Mouse (Mus musculus): ENCODE results near the gene Otub2.

The Otub2 gene

DNA sequence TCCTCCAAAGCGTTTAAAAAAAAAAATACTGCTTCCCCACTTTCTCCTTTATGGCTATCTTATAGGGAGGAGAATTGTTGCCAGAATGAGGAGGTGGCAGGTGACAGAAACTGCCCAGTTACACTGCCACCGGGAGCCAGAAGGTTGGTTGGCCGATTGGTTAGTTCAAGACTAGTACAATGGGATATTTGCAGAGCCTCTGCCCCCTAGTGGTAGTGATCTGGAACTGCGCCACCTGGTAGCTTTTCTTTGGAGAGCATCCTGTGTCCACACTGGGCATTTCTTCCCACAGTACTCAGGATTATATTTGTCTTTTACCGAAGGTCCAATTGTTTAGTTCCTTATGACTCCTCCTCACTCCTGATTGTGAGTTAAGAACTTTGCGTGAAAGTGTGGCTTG lies 16.8 kb upstream of the Otub2 start:
- peak; percentile 62 for DNase-seq (ENCODE audit: low read depth, low spot score)

DNA sequence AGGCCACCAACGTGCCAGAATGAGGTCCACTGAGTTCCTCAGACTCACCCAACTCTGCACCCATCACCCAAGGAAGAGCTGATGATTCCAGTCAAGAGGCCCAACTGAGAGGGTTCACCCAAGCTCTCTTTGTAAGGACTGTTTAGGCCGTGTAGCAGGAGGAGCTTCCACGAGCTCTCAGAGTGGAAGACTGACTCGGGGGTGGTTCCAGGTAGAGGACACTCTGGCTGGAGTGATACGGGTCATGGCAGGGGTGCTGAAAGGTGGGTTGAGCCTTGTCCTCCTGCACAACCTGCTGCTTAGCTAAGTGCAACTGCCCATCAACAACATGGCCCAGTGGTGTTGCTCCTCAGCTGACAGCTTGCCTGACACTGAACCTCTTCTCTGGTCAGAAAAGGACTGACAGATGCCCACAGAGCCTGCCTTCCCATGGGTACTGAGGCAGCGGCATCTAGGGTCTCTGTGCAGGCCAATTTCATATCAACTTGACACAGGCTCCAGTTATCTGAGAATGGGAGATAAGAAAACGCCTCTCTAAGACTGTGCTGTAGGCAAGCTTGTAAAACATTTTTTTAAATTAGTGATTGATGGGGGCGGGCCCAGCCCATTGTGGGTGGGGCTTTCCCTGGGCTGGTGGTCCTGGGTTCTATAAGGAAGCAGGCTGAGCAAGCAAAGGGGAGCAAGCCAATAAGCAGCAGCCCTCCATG lies 14.8 kb upstream of the Otub2 start:
- DNase-seq (ENCODE audit: low read depth, low spot score): no peak

DNA sequence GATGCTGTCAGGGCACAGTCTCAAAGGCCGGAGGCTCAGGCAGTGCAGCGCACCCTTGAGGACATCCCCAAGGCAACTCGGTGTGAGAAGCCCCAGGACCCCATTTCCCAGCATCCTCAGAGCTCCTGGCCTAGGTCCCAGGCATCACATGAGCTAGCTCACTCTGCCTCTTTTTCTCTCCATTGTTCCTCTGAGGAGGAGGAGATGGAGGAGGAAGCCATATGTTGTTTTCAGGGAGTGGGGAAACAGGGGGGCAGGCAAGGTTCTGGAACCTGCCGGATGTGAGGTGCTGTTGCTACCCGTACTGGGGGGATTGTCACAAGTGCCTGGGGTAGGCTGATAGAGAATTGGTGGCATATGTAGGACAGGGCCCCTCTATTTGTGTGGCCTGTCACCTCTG lies 12.4 kb upstream of the Otub2 start:
- no peak for DNase-seq (ENCODE audit: low read depth, low spot score)

DNA sequence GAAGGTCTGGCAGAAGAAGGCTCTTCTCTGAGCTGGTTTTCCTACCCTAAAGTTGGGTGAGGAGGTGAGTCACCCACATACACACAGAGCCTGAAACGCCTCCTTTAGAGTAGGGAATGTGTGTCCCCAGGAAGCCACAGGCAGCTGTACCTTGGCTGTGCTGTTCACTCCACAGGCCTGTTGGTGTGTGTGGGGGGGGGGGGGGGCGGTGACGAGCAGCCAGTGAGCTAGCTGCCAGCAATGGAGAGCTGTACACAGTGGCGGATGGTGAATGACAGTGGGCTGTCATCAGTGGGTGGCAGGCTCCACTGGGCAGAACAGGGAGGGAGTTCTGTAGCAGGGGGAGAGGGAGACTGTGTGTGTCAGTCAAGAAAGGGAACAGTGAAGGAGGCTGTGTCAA lies 11.7 kb upstream of the Otub2 start:
- DNase-seq (ENCODE audit: low read depth, low spot score): no peak

DNA sequence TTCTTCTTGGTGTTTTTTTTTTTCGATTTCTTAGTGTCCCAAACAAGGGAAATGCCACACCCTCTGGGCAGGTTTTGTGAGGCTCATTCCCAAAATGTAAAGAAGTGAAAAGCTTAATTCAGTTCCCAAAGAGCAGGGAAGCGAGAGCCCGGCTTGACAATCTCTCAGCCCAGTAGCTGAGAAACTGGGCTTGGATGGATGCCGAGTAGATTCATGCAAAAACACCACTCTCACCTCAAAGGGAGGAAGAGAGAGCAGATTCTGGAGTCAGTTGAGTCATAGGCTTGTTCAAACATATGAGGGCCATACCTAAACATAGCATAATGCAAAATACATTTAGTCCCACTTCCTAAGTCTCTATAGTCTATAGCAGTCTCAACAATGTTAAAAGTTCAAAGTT lies 8.3 kb upstream of the Otub2 start:
- peak; percentile 20 for DNase-seq (ENCODE audit: low read depth, low spot score)

DNA sequence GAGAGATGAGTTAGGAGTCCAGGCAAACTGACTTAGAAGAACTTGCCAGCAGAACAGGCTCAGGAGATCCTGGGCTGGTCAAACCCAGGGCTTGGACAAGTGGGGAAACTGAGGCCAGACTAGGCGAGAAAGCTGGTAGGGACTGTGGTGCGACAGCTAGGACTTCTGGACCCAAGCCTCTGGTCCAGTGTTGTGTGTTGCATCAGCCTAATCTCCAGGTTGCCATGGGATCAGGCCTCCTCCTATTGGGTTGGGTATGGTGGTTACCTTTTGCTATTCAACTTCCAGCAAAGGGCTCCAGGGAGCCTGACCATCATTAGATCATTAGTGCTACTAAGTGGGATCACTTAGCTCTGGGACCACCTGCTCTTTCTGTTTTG lies 856 bp downstream of the Otub2 start:
- DNase-seq (ENCODE audit: low read depth, low spot score): peak; percentile 27

DNA sequence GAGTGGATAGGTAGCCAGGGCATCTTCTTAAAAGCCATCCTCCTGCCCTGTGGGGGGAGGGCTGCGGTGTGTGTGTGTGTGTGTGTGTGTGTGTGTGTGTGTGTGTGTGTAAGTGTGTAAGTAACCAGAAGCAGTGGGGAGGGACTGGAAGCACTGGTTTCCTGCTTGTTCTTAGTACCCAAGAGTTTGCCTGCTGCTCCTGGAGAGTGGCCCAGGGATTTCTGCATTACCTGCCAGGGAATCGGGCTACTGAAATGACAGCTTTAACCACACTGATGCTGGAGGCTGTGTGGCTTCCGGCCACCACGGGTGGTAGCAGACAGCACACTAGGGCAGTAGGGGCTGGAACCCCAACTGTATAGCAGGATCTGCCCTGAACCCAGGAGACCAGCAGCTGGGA lies 1.5 kb downstream of the Otub2 start:
- DNase-seq (ENCODE audit: low read depth, low spot score): no peak

DNA sequence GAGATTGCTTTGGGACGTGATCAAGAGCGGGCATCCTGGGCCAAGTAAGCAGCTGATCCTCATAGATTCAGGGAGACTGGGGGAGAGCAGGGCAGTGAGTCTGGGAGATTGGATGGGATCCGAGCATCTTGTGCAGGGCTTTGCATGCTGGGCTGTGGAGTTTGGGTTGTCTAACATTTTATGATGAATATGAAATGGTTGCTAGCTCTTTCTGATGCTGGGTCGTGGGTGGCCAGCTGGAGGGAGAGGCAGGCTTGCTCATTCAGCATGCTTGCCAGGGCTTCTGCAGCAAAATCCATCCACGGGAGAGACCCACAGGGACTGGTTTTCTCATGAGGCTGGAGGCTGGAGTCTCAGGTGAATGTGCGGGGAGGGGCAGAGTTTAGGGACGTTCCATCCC lies 2.6 kb downstream of the Otub2 start:
- DNase-seq (ENCODE audit: low read depth, low spot score): no peak

DNA sequence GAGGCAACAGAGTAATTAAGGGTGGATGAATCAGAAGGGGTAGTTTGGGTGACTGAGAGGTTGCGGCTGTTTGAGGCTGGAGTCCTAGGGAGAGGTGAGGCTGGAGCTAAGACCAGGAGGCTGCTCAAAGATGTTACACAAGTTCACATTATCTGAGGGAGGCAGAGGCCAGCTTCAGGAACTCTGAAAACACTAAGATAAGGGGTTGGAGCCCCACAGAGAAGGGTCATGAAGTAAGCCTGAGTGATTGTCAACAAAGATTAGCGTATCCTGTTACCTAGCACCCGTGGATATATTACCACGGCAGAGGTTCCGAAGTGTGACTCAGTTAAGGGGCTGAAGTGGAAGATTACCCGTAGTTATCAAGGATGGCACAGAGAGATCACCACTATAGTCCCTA lies 5.0 kb downstream of the Otub2 start:
- no peak for DNase-seq (ENCODE audit: low read depth, low spot score)

DNA sequence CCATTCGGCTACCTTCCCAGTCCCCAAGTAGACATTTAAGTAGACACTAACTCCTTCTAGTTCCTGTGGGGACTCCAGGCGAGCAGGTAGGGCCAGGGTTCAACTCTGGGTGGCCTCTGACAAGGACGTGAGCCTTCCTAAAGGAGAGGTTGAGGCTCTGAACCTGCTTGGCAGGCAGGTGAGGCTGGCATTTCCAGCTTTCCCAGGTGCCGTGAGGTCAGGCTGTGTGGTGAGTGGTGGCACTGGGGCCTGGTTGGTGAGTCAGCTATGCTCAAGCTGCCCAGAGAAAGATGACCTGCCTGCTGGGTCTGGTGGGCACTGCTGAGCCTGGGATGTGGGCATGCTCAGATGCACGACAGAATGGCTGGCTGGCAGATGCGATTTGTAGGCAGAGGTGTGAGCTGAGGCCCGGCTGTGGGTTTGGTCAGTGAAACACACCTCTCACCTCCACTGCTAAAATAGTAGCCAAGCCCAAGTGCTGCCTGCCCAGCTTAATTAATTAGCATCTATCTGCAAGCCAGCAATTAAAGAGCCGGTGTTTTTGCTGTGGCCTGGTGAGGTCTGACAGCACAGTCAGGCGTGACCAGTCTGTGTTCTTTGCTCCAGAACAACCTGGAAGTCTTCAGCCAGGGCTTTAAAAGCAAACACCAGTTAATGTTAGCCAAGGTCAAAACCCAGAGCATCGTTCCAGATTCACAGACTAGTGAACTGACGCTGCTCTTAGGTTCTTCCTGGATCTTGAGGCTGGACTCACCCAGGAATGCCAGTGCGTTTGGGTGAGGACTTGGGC lies 7.2 kb downstream of the Otub2 start:
- no peak for DNase-seq (ENCODE audit: low read depth, low spot score)

DNA sequence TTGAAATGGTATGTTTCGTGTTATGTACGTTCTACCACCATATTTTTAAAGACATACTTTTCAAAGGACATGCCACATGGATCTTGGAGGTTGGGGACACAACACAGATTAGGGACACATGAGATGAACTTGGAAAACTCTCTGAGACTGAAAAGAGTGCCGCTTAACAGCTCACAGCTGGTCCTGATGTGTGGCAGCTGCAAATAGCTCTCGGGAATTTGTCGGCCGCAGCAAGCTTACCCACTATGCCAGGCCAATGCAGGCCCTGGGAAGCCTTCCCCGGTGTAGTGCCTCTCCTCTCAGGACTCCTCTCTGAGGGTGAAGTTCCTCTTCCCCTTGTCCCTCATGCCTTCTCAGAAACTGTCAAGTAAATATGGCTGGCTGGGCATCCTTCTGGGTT lies 8.3 kb downstream of the Otub2 start:
- DNase-seq (ENCODE audit: low read depth, low spot score): no peak

DNA sequence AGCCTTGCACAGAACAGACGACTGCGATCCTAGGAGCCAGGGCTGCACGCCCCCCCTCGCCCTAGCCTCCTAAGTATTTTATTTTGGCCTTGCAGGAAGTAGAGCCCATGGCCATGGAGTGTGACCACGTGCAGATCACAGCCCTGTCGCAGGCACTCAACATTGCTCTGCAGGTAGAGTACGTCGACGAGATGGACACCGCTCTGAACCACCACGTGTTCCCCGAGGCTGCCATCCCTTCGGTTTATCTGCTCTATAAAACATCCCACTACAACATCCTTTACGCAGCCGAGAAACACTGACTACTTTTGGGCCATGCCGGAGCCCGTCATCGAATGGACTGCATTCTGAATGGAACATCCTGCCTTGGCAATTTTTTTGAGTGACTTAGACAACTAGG lies 15.6 kb downstream of the Otub2 start:
- no peak for DNase-seq (ENCODE audit: low read depth, low spot score)

DNA sequence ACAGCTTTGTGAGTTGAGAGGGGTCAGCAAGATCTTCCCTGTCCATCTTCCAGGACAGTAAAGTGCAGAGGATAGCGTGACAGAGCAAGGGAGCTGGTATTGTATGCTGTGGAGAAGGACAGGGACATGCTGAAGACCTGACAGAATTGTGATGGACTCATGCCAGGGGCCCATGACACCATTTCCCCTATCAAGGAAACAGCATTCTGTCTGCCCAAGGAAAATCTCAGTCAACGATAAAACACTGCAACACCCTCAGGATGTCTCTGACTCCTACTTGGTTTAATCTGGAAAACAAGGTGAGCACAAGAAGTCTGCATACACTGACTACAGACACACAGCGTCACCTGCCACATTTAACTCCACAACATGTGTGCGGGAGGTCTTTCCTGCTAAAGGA lies 19.2 kb downstream of the Otub2 start, which contains the start of gene 9330161L09Rik:
9330161L09Rik (minus strand) TSS at position 101 of the 400 bp plus-strand sequence.
- DNase-seq (ENCODE audit: low read depth, low spot score): no peak

DNA sequence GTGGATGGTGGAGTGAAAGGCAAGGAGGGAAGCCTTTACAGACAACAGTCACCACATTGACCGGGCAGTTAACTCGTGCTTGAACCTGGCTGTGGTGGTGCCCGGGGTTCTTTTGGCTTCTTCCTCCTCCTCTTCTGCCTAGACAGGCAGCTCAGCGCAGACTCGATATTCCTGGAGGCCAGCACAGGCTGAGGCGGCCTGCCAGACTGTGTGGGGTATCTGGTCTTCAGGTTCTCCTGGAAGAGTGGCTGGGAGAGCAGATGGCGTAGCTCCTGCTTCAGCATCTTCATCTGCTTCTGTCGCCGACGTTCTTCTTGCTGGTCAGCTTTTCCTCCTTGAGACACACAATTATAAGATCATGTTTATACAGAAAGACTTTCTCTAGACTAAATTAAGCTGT lies 19.7 kb downstream of the Otub2 start:
- DNase-seq (ENCODE audit: low read depth, low spot score): no peak

DNA sequence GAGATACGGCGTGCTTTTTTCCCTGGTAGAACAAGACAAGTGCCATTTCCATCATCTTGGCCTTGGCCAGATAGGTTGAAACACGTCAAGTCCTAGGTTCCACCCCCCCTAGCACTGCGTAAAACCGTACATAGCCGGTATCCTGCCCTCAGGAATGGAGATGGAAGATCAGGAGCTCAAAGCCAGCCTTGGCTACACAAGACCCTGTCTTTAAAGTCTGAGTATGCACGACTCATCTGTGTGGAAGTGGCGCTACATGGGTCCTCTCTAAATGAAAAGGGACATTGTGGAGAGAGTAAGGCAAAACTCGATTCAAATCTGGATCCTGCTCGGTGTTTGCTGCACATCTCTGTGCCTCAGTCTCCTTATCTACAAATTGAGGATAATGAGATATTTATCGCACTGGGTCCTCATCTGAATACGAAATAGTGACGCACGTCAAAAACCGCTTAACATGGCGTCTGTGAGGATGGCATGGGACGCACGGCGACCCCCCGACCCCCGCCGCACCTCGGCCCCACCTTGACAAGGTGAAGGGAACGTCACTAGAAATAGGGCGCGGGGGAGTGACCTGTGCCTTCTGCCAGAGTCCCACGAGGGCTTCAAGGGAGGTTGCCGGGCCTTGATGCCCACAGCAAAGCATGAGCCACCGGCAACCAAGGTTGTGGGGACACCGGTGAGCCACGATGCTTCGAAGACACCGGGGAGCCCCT lies 36.7 kb downstream of the Otub2 start:
- DNase-seq (ENCODE audit: low read depth, low spot score): no peak

DNA sequence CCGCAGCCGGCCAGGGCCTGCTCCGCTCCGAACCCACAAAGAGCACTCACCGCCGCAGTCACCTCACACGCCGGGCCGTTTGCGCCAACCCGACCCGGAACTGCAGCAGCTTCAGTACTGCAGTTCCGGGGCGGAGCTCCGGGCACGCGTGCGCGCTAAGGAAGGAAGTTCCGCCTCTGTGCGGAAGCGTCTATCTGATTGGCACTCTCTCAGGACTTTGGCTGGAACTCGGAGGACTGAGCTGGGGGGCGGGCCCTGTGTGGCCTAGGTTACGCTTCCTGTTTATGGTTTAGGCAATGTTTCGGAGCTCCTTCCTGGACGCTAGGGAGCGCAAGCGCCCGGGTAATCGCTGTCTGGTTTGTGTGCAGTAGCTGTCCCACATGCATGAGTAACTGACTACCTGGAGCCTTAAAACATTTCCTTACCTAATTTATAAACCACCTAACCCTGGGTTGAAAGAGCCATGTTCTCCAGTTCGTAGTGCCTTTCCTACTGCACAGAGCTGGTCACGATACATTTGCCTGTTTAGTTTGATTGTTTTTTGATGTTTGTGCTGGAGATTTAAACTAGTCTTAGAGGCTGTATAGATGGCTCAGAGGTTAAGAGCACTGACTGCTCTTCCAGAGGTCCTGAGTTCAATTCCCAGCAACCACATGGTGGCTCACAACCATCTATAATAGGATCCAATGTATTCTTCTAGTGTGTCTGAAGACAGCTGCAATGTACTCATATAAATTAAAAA lies 37.4 kb downstream of the Otub2 start, which contains the start of gene Ddx24:
Ddx24 (minus strand) TSS at position 102 of the 742 bp plus-strand sequence.
- DNase-seq (ENCODE audit: low read depth, low spot score): peak; percentile 99

DNA sequence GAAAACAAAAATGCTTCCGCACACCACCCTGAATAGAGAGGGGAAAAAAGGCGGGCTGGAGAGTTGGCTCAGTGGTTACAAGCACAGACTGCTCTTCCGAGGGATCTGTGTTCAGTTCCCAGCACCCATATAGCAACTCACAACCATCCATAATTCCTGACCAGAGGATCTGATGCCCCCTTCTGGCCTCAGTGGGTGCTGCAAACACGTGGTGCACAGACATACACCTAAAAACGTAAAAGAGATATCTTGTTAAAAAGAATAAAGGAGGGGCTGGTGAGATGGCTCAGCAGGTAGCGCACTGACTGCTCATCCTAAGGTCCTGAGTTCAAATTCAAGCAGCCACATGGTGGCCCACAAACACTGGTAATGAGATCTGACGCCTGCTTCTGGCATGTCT lies 38.2 kb downstream of the Otub2 start:
- no peak for DNase-seq (ENCODE audit: low read depth, low spot score)

DNA sequence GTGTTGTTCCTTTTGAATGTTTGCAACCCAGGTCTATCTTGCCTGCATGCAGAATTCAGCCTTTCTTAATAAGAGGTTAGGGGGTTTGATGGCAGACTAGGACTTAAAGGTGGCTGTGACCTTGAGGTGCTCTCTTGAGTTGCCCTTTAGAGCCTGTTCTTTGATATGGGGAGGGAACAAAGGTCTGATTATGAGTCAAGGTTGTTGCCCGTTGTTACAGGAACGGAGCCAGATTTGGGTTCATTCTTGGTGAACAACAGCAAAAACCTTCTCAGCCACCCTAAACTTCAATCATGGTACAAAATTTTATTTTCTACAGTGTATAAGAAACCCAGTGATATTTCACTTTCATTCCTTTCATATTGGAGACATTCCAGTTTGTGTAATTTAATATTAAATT lies 44.9 kb downstream of the Otub2 start:
- peak; percentile 52 for DNase-seq (ENCODE audit: low read depth, low spot score)

DNA sequence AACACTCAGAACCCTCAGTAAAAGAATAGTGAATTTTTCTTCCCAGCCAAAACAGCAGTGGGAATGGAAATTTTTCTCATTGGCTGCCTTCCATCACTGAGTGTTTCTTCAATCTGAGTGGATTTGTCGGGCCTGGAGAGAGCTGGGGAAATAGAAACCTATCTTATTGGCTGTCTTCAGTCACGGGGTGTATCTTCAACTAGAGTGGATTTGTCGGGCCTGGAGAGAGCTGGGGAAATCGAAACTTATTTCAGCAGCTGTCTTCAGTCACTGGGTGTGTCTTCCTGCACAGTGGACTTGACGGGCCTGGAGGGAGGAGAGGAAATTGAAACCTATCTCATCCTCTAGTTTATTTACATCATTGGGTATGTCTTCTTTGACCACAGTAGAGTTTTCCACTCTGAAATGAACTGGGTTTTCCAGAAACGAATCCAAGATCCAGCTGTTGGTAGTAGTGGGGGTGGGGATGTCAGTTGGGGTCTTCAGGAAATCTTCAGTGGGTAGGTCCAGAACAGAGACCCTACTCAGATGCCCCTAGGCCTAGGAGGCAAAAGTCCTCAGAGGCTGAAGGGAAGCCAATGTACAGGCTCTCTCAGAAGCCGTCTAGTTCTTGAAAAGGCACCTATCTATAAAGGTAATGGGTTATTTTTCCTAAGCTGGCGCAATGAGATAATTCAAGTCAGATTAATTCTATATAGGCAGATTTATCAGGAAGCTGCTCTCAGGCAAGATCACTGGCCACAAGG lies 45.7 kb downstream of the Otub2 start, which contains the start of gene Ifi27:
Ifi27 (plus strand) TSS at position 226 of the 746 bp plus-strand sequence.
- peak; percentile 96 for DNase-seq (ENCODE audit: low read depth, low spot score)

DNA sequence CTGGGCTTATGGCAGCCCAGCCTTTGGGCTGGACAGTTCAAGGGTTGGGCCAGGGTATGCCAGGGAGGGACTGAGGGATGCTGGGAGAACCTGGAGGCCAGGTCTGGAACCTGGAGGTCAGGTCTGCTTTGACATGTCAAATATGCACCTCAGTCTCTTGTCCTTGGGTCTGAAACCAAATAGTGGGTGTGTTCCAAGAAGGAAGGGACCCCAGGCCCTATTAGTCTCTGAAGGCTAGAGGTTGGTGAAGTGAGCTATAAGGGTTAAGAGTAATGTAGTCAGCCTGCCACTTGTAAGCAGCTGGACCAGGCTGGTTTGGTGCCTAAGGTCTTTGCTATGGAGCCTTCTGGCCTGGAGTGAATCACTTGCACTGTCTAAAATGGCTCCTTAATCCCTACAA lies 46.4 kb downstream of the Otub2 start:
- no peak for DNase-seq (ENCODE audit: low read depth, low spot score)

DNA sequence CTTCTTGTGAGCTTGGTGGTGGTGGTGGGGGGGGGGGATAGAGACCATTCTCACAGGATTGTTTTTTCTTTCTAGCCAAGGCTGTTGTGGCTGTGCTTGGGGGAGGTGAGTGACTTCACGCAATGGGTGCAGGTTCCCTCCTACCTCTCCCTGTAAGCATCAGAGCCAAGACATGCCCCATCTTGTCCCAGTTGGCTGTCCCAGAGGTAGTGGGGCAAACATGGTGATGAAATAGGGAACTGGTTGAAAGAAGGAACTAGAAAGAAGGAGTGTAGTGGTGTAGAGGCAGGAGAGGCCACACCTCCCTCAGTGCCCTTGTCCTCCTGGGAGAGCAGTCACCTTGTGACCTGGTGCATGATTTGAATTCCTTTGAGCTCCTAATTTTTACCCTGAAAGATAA lies 49.1 kb downstream of the Otub2 start:
- DNase-seq (ENCODE audit: low read depth, low spot score): no peak
